Mouse (Mus musculus): ENCODE measurements around the gene E130218I03Rik.

The E130218I03Rik gene

GRCm38 (mm10) chr4:134287168-134287564 is 43.7 kb downstream of the E130218I03Rik start:
- peak; percentile 94 for DNase-seq (ENCODE audit: low spot score)

DNA sequence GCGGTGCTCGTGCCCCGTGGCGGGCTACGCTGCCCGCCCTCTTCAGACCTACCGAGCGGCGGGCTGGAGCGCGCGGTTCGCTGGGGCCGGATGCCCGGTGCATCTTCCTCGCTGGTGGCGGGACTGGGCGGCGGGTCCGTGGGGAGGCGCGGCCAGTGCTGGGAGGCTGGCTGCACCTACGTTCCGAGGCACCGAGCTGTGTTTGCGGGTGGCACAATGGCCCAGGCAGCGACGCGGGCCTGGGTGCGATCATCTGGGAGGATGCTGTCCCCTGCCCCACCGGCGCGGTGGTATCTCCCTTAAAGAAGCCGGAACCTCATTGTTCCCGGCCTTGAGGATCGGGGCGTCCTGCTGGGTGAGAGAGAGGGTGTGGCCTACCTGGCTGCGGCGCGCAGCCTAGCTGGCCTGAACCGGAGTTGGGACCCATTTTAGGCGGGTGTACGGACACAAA is 44.1 kb downstream of the E130218I03Rik start, which contains the start of gene Pdik1l:
Pdik1l (minus strand) TSS at position 321 of the 451 bp plus-strand sequence.
- DNase-seq (ENCODE audit: low spot score): peak; percentile 78

DNA sequence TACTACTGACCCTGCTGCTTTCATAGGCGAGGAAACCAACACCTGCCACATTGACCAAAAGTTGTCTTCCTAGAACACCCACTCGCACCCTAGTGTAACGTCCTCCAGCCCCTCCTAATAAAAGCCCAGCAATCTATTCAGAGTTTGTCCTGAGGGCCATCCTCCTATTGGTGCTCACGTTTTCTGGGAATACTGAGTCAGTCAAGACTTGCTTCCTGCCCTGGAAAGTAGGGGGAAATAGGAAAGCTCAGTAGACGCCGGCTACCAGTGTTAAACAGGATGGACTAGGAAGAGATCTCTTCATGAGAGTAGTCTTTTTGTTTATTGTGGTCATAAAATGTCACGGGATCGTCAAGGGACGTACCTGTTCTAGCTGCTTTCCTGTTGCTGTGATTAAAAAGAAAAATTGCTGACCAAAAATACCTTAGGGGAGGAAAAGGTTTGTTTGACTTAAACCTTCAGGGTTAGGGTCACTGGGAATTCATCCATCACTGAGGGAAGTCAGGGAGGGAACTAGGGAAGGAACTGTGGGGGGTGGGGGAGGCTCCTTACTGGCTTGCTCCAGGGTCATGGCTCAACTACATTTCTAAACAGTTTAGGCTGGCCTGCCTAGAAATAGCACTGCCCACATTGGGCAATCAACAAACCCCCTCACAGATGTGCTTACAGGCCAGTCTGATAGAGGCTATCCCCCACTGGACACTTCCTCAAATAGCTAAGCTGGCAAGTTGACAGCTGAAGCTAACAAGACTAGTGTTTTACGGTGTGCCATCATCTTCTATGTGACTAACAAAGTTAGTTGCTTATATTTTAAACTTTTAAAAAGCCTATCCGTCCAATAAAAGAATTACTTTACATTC is 45.2 kb downstream of the E130218I03Rik start:
- no peak for DNase-seq (ENCODE audit: low spot score)

GRCm38 (mm10) chr4:134292067-134292466 is 48.6 kb downstream of the E130218I03Rik start:
- DNase-seq (ENCODE audit: low spot score): peak; percentile 72

GRCm38 (mm10) chr4:134293061-134293691 is 49.7 kb downstream of the E130218I03Rik start:
- DNase-seq (ENCODE audit: low spot score): no peak

DNA sequence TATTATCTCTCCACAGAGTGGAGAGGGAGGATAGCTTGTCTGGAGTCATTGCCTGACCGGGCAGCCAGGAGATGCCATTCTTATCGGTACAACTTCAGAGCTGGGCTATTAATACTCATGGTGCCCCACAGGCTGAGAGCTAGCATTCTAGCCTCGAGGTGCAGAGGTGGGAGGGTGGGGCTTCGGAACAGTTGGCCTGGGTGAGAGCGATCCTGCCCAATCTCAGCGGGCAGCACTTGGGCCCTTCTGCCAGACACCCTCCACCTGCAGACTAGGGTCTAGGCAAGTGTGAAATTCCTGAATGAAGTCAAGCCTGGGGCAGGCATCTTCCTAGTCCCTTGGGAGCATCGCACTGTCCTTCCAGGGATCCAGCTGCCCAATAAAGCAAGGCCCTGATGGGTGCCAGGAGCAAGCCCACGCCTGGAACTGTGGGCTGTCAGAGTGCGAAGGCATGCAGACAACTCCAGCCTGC is 50.3 kb downstream of the E130218I03Rik start:
- DNase-seq (ENCODE audit: low spot score): no peak

Data from lung, postnatal 25 days (tissue).